Mouse (Mus musculus): ENCODE data around the gene Prkcd. TPM values are rescaled to one million over a fixed set of nuclear protein-coding genes. Genes with fewer than 3 reads are reported as not detected.
"Not testable (repeated sequence)": the region's sequence is repeated elsewhere in the genome, so short reads cannot be mapped to it uniquely, and the experiment has no call there.

Gene Prkcd
- polyA plus RNA-seq, 1 experiment: 0.41 TPM

DNA sequence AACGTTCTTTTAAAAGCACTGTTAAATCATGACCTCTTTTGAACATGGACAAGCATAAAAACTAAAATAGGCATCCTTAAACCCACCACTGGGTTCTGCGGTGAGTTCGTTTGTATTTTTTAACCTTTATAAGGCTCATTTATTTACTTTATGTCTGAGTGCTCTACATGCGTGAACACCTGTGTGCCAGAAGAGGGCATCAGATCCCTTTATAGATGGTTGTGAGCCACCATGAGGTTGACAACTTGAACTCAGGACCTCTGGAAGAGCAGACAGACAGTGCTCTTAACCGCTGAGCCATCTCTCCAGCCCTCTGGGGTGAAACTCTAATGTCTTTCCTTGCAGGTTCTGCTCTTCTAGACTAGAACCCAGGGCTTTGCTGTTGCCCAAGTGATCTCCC is 40.7 kb downstream of the Prkcd start:
- Histone ChIP-seq H3K27me3 (ENCODE audit: control insufficient read depth) (no peaks in the 10 kb centered on the region), H3K9me3 (ENCODE audit: control insufficient read depth, low read length) (no peaks in the 10 kb centered on the region), H3K36me3 (ENCODE audit: control insufficient read depth) (no peaks in the 10 kb centered on the region), H3K4me1 (ENCODE audit: control insufficient read depth) (peaks cover 13% of the 10 kb centered on the region), H3K4me3 (replicated peaks) (no peak overlapping the region)
- no peak for TF ChIP-seq GATA1 (IDR thresholded peaks at IDR 0.05; ENCODE audit: low read length)
- TF ChIP-seq TAL1 (IDR thresholded peaks at IDR 0.05; ENCODE audit: low read length): no peak

DNA sequence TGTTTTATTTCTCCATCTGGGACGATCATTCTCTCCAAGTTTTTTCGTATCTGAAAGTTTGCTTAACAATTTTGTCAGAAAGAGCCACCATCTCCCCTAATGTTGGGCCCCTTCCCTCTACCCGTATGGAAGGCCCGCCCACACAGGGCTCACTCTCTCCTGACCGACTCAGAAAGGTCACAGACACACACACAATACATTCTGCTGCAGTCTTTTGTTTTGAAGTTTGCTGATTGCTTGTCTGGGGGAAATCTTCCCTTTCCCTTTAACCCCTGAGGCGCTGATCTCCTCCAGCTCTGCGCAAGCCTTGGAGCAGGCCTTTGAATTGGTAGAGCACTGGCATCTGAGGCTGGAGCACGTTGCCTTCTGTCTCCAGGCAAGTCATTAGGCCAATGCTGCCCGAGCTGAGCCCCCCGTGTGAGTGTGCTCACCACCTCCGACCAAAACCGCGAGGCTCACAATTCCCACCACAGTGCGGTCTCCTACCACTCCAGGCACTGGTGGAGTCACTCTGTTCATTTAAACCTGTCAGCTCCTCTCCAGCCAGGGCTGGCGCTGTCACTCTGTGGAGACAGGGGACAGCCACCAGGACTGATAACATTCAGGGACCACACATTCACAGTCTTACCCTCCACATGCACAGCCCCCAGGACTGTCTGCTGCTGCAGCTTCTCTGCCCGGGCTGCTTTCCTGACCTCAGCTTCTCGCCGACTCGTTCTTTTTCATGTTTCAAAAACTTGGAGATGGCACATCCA is 41.3 kb downstream of the Prkcd start:
- Histone ChIP-seq H3K27me3 (ENCODE audit: control insufficient read depth) (no peaks in the 10 kb centered on the region), H3K4me3 (replicated peaks) (no peak overlapping the region), H3K9me3 (ENCODE audit: control insufficient read depth, low read length) (no peaks in the 10 kb centered on the region), H3K36me3 (ENCODE audit: control insufficient read depth) (no peaks in the 10 kb centered on the region), H3K4me1 (ENCODE audit: control insufficient read depth) (peaks cover 13% of the 10 kb centered on the region)
- TF ChIP-seq TAL1 (IDR thresholded peaks at IDR 0.05; ENCODE audit: low read length): no peak
- TF ChIP-seq GATA1 (IDR thresholded peaks at IDR 0.05; ENCODE audit: low read length): no peak

GRCm38 (mm10) chr14:30584077-30584476 is 41.9 kb downstream of the Prkcd start:
- no peaks in the 10 kb centered on the region for H3K27me3 ChIP-seq (ENCODE audit: control insufficient read depth)
- no peaks in the 10 kb centered on the region for H3K9me3 ChIP-seq (ENCODE audit: control insufficient read depth, low read length)
- H3K4me1 ChIP-seq (ENCODE audit: control insufficient read depth): peaks cover 13% of the 10 kb centered on the region
- TF ChIP-seq TAL1 (IDR thresholded peaks at IDR 0.05; ENCODE audit: low read length): no peak
- TF ChIP-seq GATA1 (IDR thresholded peaks at IDR 0.05; ENCODE audit: low read length): no peak
- no peak overlapping the region for H3K4me3 ChIP-seq (replicated peaks)
- H3K36me3 ChIP-seq (ENCODE audit: control insufficient read depth): no peaks in the 10 kb centered on the region

DNA sequence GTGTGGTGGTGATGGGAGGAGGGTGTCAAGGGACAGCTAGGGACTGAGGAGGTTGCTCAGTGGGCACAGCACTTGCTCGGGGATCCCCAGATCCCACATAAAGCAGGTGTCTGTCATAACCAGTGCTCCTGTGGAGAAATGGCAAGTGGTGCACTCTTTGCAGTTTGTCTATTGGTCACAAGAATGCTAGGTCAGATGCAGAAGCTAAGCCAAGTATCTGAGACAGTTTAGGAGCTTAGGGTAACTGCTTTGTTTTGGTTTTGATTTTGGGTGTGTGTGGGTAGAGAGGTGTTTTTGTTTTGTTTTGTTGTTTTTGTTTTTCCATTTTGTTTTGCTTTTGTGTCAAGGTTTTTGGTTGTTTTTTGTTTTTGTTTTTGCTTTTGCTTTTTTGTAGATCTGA is 44.8 kb downstream of the Prkcd start:
- Histone ChIP-seq H3K4me3 (replicated peaks) (no peak overlapping the region), H3K9me3 (ENCODE audit: control insufficient read depth, low read length) (no peaks in the 10 kb centered on the region), H3K27me3 (ENCODE audit: control insufficient read depth) (no peaks in the 10 kb centered on the region), H3K36me3 (ENCODE audit: control insufficient read depth) (peaks cover 6% of the 10 kb centered on the region), H3K4me1 (ENCODE audit: control insufficient read depth) (peaks cover 21% of the 10 kb centered on the region)
- TF ChIP-seq GATA1 (IDR thresholded peaks at IDR 0.05; ENCODE audit: low read length) (no peak), TAL1 (IDR thresholded peaks at IDR 0.05; ENCODE audit: low read length) (no peak)

DNA sequence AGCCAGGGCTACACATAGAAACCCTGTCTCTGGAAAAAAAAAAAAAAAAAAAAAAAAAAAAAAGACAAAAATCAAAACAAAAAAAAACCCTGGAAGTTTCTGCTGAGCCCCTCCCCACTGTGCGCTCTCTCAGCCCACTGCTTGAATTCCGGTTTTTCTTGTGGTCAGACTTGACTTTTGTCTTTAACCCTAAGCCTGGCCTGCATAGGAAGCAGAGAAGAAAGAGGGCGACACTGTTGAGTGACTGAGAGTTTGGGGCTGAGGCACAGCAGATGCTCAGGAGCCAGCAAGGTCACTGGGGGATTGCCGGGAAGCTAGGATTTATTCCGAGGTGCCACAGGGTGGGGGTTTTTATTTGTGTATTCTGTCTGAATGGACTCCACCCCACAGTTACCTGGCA is 46.1 kb downstream of the Prkcd start:
- Histone ChIP-seq H3K4me1 (ENCODE audit: control insufficient read depth) (peaks cover 34% of the 10 kb centered on the region), H3K27me3 (ENCODE audit: control insufficient read depth) (no peaks in the 10 kb centered on the region), H3K4me3 (replicated peaks) (no peak overlapping the region), H3K9me3 (ENCODE audit: control insufficient read depth, low read length) (no peaks in the 10 kb centered on the region), H3K36me3 (ENCODE audit: control insufficient read depth) (peaks cover 19% of the 10 kb centered on the region)
- TF ChIP-seq GATA1 (IDR thresholded peaks at IDR 0.05; ENCODE audit: low read length) (no peak), TAL1 (IDR thresholded peaks at IDR 0.05; ENCODE audit: low read length) (no peak)

DNA sequence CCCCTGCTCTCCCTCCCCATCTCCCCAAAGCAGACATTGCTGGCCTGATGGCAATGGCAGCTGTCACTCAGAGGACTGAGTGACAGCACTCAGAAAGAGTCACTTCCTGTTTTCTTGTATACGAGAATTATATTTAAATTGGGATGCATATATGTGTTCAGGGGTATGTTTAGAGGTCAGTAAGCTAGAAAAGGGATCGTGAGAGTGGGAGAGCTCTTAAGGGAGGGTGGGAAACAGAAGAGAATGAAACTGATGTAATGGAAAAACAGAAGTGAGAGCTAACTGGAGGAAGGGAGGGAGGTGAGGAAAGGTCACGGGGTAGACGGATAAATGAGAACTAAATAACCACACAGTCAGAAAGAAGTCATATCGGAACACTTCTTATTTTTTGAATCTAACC is 46.8 kb downstream of the Prkcd start:
- Histone ChIP-seq H3K36me3 (ENCODE audit: control insufficient read depth) (peaks cover 26% of the 10 kb centered on the region), H3K4me1 (ENCODE audit: control insufficient read depth) (peaks cover 31% of the 10 kb centered on the region), H3K27me3 (ENCODE audit: control insufficient read depth) (no peaks in the 10 kb centered on the region), H3K9me3 (ENCODE audit: control insufficient read depth, low read length) (no peaks in the 10 kb centered on the region), H3K4me3 (replicated peaks) (no peak overlapping the region)
- TF ChIP-seq GATA1 (IDR thresholded peaks at IDR 0.05; ENCODE audit: low read length): no peak
- no peak for TF ChIP-seq TAL1 (IDR thresholded peaks at IDR 0.05; ENCODE audit: low read length)

GRCm38 (mm10) chr14:30577303-30578062 is 48.5 kb downstream of the Prkcd start:
- not testable (repeated sequence) for H3K4me3 ChIP-seq (replicated peaks); H3K9me3 ChIP-seq (ENCODE audit: control insufficient read depth, low read length); H3K27me3 ChIP-seq (ENCODE audit: control insufficient read depth)
- peaks cover 38% of the 10 kb centered on the region for H3K4me1 ChIP-seq (ENCODE audit: control insufficient read depth)
- peaks cover 43% of the 10 kb centered on the region for H3K36me3 ChIP-seq (ENCODE audit: control insufficient read depth)

- peaks cover 55% of the 10 kb centered on the region for H3K36me3 ChIP-seq (ENCODE audit: control insufficient read depth)
- no peaks in the 10 kb centered on the region for H3K27me3 ChIP-seq (ENCODE audit: control insufficient read depth)
- peaks cover 40% of the 10 kb centered on the region for H3K4me1 ChIP-seq (ENCODE audit: control insufficient read depth)
- TF ChIP-seq TAL1 (IDR thresholded peaks at IDR 0.05; ENCODE audit: low read length) (no peak), GATA1 (IDR thresholded peaks at IDR 0.05; ENCODE audit: low read length) (no peak)
- H3K4me3 ChIP-seq (replicated peaks): no peak overlapping the region
- H3K9me3 ChIP-seq (ENCODE audit: control insufficient read depth, low read length): no peaks in the 10 kb centered on the region
Measured at GRCm38 (mm10) chr14:30576260-30576659, 49.8 kb downstream of the Prkcd start.

DNA sequence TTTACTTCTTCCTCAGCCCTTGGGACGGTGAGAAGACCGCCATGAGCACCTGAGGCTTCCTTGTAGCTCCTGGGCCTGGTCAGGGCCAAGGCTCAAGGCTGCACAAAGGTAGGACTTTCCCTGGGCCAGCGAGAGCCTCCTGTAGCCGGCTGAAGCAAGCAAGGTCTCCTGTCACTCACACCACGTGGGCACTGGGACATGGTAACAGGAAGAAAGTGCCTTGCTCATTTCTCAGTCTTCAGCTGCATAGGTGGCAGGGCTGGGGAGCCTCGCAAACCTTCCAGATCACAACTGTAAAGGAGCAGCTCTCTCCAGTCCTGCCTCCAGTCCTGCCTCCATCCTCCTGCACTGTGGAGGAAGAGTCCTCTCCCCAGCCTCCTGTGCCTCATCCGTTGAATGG is 50.2 kb downstream of the Prkcd start:
- H3K4me3 ChIP-seq (replicated peaks): no peak overlapping the region
- no peaks in the 10 kb centered on the region for H3K27me3 ChIP-seq (ENCODE audit: control insufficient read depth)
- peaks cover 37% of the 10 kb centered on the region for H3K4me1 ChIP-seq (ENCODE audit: control insufficient read depth)
- H3K36me3 ChIP-seq (ENCODE audit: control insufficient read depth): peaks cover 60% of the 10 kb centered on the region
- no peaks in the 10 kb centered on the region for H3K9me3 ChIP-seq (ENCODE audit: control insufficient read depth, low read length)
- TF ChIP-seq GATA1 (IDR thresholded peaks at IDR 0.05; ENCODE audit: low read length) (no peak), TAL1 (IDR thresholded peaks at IDR 0.05; ENCODE audit: low read length) (no peak)

Data from erythroblast, embryonic 14.5 days (primary cell).